Mouse (Mus musculus) urinary bladder, postnatal 4 days (tissue): ENCODE data around the gene 4933403O08Rik.

Experiments
- DNase-seq, 2 experiments: peaks; one replicate each; pipeline ENCODE4 v3.0.0; 2021 to 2022; ENCODE audit warnings: low spot score in 2 of 2

Gene 4933403O08Rik

GRCm38 (mm10) chrX:112238749-112239148 is at the start of gene 4933403O08Rik:
Gene 4933403O08Rik, plus strand, starts transcription at chrX:112239049.
- DNase-seq: no peak

GRCm38 (mm10) chrX:112242916-112243315 is 4.1 kb downstream of the 4933403O08Rik start:
- no peak for DNase-seq

- no peak for DNase-seq
These were observed 16.7 kb downstream of the 4933403O08Rik start for GRCm38 (mm10) chrX:112255513-112255912.

- no peak for DNase-seq
These were observed 34.7 kb downstream of the 4933403O08Rik start for GRCm38 (mm10) chrX:112273550-112273949.
